Mouse (Mus musculus) urinary bladder, adult 18-20 months (tissue): Measurements from ENCODE around the gene Mbd4.
"Not testable (repeated sequence)": the region's sequence is repeated elsewhere in the genome, so short reads cannot be mapped to it uniquely, and the experiment has no call there.

Experiments
- DNase-seq, 2 experiments: peaks; one replicate each; pipeline ENCODE4 v3.0.0; 2022; ENCODE audit warnings: low spot score in 2 of 2, mixed read lengths in 2 of 2

Mbd4 gene

GRCm38 (mm10) chr6:115860027-115860556 is 6.9 kb upstream of the Mbd4 start:
- DNase-seq: no peak

- DNase-seq: no peak
Observed at GRCm38 (mm10) chr6:115859258-115859657, 6.1 kb upstream of the Mbd4 start.

- DNase-seq: no peak
Observed at GRCm38 (mm10) chr6:115856361-115856745, 3.2 kb upstream of the Mbd4 start.

GRCm38 (mm10) chr6:115855733-115856360 is 2.7 kb upstream of the Mbd4 start:
- no peak for DNase-seq

GRCm38 (mm10) chr6:115854432-115854831 is 1.3 kb upstream of the Mbd4 start:
- DNase-seq: no peak

GRCm38 (mm10) chr6:115853985-115854384 is 814 bp upstream of the Mbd4 start:
- no peak for DNase-seq

GRCm38 (mm10) chr6:115852446-115853090 is 603 bp downstream of the Mbd4 start:
- no peak for DNase-seq

- no peak for DNase-seq
Observed at GRCm38 (mm10) chr6:115848598-115849304, 4.4 kb downstream of the Mbd4 start.

- DNase-seq: peak; percentile 20 to 26
Observed at GRCm38 (mm10) chr6:115846640-115847411, 6.3 kb downstream of the Mbd4 start.

GRCm38 (mm10) chr6:115845006-115845405 is 8.2 kb downstream of the Mbd4 start:
- no peak for DNase-seq

- no peak for DNase-seq
Observed at GRCm38 (mm10) chr6:115838745-115839144, 14.4 kb downstream of the Mbd4 start.

GRCm38 (mm10) chr6:115838161-115838597 is 15.0 kb downstream of the Mbd4 start, which contains the start of gene Efcab12:
Efcab12 (minus strand) TSS chr6:115838412.
- DNase-seq: peak; percentile 43 to 64

GRCm38 (mm10) chr6:115833861-115834260 is 19.3 kb downstream of the Mbd4 start:
- no peak for DNase-seq

- DNase-seq: no peak
Observed at GRCm38 (mm10) chr6:115832152-115832850, 20.9 kb downstream of the Mbd4 start.

- DNase-seq: no peak
Observed at GRCm38 (mm10) chr6:115830779-115831601, 22.2 kb downstream of the Mbd4 start.

- DNase-seq: not testable (repeated sequence)
Observed at GRCm38 (mm10) chr6:115823850-115824464, 29.2 kb downstream of the Mbd4 start.

GRCm38 (mm10) chr6:115821216-115821993 is 31.8 kb downstream of the Mbd4 start:
- no peak for DNase-seq

- DNase-seq: no peak
Observed at GRCm38 (mm10) chr6:115818129-115818528, 35.0 kb downstream of the Mbd4 start.

- no peak for DNase-seq
Observed at GRCm38 (mm10) chr6:115815041-115815440, 38.1 kb downstream of the Mbd4 start.
